Mouse (Mus musculus): ENCODE results near the gene Litaf.

DNA sequence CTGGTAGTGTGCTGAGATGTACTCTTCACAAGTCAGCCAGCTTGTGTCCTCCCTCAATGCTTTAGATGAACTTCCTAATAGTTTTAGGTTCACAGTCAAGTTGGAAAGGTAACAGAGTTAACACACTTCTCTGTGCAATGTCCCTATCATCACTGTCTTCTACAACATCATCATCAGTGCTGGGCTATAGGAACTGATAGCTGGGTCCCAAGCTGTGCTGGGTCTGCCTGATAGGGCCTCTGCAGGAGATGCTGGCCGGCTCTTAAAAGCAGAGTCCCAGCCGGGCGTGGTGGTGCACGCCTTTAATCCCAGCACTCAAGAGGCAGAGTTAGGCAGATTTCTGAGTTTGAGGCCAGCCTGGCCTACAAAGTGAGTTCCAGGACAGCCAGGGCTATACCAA lies 35.1 kb downstream of the Litaf start:
- no peak for TF ChIP-seq CTCF (IDR thresholded peaks at IDR 0.05; ENCODE audit: borderline replicate concordance, control insufficient read depth, extremely low read depth, insufficient read depth, low read length, poor library complexity)
- TF ChIP-seq POLR2A (IDR thresholded peaks at IDR 0.05; ENCODE audit: control insufficient read depth, extremely low read depth, insufficient read depth, low read length, poor library complexity) = no peak

Measured in thymus, adult 2 months (tissue).